Mouse (Mus musculus) heart, embryonic 10.5 days (tissue): ENCODE results near the gene Parm1. TPM values are rescaled to one million over a fixed set of nuclear protein-coding genes. Genes with fewer than 3 reads are reported as not detected.

Experiments used
- DNase-seq: peaks from one replicate; pipeline ENCODE4 v3.0.0-alpha.2; 2017; ENCODE audit warnings: low spot score
- H3K27ac ChIP-seq: fragments of 300-500 bp; sonication (generic); 2 replicates; pipeline ENCODE4 v1.5.1; 2016; ENCODE audit warnings: mild to moderate bottlenecking
- H3K27me3 ChIP-seq: fragments of 300-500 bp; sonication (generic); 2 replicates; pipeline ENCODE4 v1.6.1; 2016; ENCODE audit warnings: mild to moderate bottlenecking; ENCODE audit not compliant: poor library complexity, insufficient read depth, severe bottlenecking
- H3K36me3 ChIP-seq: fragments of 300-500 bp; sonication (generic); 2 replicates; pipeline ENCODE4 v1.6.1; 2016; ENCODE audit warnings: mild to moderate bottlenecking, moderate library complexity
- H3K4me1 ChIP-seq: fragments of 300-500 bp; sonication (generic); 2 replicates; pipeline ENCODE4 v1.6.1; 2016; ENCODE audit warnings: mild to moderate bottlenecking
- H3K4me3 ChIP-seq: fragments of 300-500 bp; sonication (generic); 2 replicates; pipeline ENCODE4 v1.5.1; 2016; ENCODE audit warnings: mild to moderate bottlenecking, moderate library complexity
- H3K9me3 ChIP-seq: fragments of 300-500 bp; sonication (generic); 2 replicates; pipeline ENCODE4 v1.6.1; 2016; ENCODE audit warnings: mild to moderate bottlenecking, moderate library complexity
- WGBS: fragments of 180-500 bp; shearing (Covaris S2); methylation state at CpG from one replicate; pipeline ENCODE4 v1.1.7; 2016; 5-methylcytosine and 5-hydroxymethylcytosine counted together
- polyA plus RNA-seq: library from polyadenylated mRNA; unstranded; fragments of >200 nt; fragmentation: Nextera tagmentation; extraction: Ambion mirVana; gene quantifications from 2 replicates; pipeline ENCODE4 v1.2.1, GENCODE M21; 2016

The Parm1 gene
- 22.8 and 24.5 TPM in 2 replicates for polyA plus RNA-seq

DNA sequence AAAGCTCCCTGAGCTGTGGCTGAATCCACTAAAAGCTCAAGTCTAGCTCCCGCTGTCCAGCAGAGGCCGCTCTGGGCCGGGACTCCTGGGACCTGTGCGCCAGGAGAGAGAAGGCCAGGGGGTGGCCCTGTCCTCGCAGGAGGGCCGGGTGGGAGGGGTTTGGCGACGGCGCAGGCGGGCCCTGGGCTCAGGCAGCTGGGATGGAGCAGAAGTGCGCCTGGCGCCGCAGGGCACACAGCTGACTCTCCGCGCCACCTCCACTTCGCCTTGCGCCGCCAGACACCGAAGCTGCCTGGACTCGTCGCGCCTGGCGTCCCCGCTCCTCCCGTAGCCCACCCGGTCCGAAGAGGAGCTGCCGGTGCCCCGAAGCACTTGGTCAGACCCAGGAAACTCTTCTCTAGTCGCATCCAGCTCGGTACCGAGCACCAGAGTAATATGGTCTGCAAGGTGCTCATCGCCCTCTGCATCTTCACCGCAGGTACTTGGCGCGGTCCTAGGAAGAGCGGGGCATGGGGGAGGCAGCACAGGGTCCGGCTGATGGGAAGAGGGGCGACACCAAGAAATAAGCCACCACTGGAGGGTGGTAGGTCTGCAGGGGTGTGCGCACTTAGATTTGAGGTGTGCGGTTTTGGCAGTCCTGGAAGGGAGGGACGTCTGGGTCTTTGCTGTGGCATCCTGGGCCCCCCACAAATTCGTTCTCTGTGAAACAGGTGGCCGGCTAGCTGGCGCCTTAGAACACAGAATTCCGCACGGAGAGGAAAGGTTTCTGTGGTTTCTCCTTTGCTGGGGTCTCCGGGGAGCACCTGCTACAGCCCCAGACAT, at the start of gene Parm1:
Gene Parm1, plus strand, starts transcription at position 136 of the 822 bp plus-strand sequence.
- H3K4me1 ChIP-seq: peaks cover 28% of the 10 kb centered on the region
- no peaks in the 10 kb centered on the region for H3K36me3 ChIP-seq
- under 1% methylated on average over 48 of the region's 48 CpGs for WGBS
- peak within 1 kb of the TSS; percentile 69 for H3K27ac ChIP-seq
- DNase-seq: peak; percentile 94
- H3K27me3 ChIP-seq: no peaks in the 10 kb centered on the region
- no peaks in the 10 kb centered on the region for H3K9me3 ChIP-seq
- H3K4me3 ChIP-seq: peak within 1 kb of the TSS; percentile 71

GRCm38 (mm10) chr5:91475241-91475640, 42.2 kb upstream of the Parm1 start:
- Histone ChIP-seq H3K27ac (no peak overlapping the region), H3K36me3 (no peaks in the 10 kb centered on the region), H3K4me3 (no peak overlapping the region), H3K9me3 (no peaks in the 10 kb centered on the region), H3K4me1 (no peaks in the 10 kb centered on the region), H3K27me3 (no peaks in the 10 kb centered on the region)
- 93% methylated on average over 7 of the region's 7 CpGs for whole genome bisulfite sequencing
- DNase-seq: no peak

DNA sequence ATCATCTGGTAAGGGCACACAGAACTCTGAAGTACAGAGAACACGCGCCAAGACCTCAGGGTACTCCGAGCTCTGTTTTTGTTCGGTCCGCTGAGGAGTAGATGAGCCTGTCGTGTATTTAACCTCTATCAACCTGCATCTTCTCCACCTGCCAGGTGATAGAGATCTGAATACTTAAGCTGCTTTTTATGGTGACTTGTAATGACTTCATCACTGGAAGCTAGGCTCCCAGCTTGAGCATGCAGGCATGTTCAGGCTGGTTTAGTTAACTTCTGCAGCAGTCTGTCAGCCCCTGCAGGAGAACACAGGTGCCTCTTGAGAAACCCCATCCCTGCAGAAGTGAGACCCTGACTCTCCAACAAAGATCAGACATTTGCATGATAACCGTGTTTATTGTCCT, 40.6 kb upstream of the Parm1 start:
- DNase-seq: no peak
- Histone ChIP-seq H3K4me1 (no peaks in the 10 kb centered on the region), H3K36me3 (no peaks in the 10 kb centered on the region), H3K9me3 (no peaks in the 10 kb centered on the region), H3K27ac (no peak overlapping the region), H3K27me3 (no peaks in the 10 kb centered on the region), H3K4me3 (no peak overlapping the region)
- WGBS: 78% methylated on average over 7 of the region's 7 CpGs

DNA sequence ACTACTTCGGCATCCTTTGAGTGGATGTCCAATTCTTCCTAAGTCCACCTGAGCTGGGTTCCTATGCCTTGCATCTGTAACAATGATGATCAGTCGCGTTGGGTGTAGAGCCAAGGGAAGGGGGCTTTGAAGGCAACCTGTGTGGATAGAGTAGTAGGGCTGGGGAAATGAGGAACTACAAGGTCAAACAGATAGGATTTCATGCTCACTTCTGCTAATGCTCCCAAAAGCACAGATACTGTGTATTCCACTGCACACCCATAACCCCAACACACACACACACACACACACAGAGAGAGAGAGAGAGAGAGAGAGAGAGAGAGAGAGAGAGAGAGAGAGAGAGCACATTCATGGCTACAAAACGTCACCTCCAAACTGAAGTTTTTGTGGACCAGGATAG, 38.7 kb upstream of the Parm1 start:
- H3K27ac ChIP-seq: no peak overlapping the region

DNA sequence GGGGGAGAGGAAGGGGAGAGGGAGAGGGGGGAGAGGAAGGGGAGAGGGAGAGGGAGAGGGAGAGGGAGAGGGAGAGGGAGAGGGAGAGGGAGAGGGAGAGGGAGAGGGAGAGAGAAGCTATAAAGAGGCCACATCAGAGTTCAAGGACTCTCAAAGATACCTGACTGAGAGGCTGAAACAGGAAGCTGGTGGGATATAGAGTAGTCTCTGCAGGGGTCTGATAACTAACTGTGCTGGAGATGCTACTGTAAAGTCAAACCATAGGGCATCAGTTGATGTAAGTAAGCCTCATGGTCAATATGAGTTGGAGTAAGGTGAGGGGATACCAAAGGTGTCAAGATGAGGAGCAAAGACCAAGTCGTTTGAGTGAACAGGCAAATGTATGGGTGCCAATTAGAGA, 37.3 kb upstream of the Parm1 start:
- no peak for DNase-seq
- H3K4me3 ChIP-seq: no peak overlapping the region
- no peak overlapping the region for H3K27ac ChIP-seq
- WGBS: 71% methylated on average over 1 of the region's 1 CpGs
- no peaks in the 10 kb centered on the region for H3K9me3 ChIP-seq
- no peaks in the 10 kb centered on the region for H3K27me3 ChIP-seq
- H3K4me1 ChIP-seq: no peaks in the 10 kb centered on the region
- no peaks in the 10 kb centered on the region for H3K36me3 ChIP-seq

More for the DNA sequence above, 38.7 kb upstream of the Parm1 start:
- Histone ChIP-seq H3K4me3 (no peak overlapping the region), H3K27me3 (no peaks in the 10 kb centered on the region), H3K4me1 (no peaks in the 10 kb centered on the region), H3K36me3 (no peaks in the 10 kb centered on the region), H3K9me3 (no peaks in the 10 kb centered on the region)
- WGBS: 85% methylated on average over 4 of the region's 4 CpGs
- DNase-seq: no peak

DNA sequence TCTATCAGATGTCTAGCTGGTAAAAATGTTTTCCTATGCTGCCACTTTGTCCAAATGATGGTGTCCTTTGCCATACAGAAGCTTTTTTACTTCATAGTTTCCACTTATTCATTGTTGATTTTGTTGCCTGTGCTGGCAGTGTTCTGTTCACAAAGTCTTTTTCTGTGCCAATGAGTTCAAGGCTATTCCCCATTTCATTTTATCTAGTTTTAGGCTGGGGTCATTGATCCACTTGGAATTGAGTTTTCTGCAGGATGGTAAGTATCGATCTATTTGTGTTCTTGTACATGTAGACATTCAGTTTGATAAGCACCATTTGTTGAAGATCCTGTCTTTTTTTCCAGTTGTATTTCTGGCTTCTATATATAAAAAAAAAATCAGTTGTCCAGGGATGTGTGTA, 33.1 kb upstream of the Parm1 start:
- DNase-seq: no peak
- H3K4me3 ChIP-seq: no peak overlapping the region
- WGBS: 94% methylated on average over 1 of the region's 1 CpGs
- H3K27ac ChIP-seq: no peak overlapping the region
- H3K9me3 ChIP-seq: no peaks in the 10 kb centered on the region
- H3K27me3 ChIP-seq: no peaks in the 10 kb centered on the region
- no peaks in the 10 kb centered on the region for H3K4me1 ChIP-seq
- no peaks in the 10 kb centered on the region for H3K36me3 ChIP-seq

DNA sequence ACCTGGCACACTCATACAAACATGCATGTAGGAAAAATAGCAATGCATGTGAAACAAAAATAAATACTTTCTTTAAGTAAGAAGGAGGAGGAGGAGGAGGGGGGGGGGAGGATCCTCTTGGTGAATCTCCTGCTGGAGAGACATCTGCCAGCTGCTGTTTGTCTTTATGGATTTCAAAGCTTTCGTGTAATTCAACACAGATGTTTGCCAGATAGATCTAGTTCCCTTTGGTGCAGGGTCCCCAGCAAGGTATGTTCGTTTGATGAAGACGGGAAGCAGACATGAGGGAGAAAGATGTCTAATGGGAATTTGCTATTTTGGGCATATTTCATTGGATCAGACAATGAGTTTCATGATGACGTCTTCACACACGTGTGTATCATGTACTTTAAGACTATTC, 23.0 kb upstream of the Parm1 start:
- Histone ChIP-seq H3K9me3 (no peaks in the 10 kb centered on the region), H3K27me3 (no peaks in the 10 kb centered on the region), H3K27ac (no peak overlapping the region), H3K36me3 (no peaks in the 10 kb centered on the region), H3K4me3 (no peak overlapping the region), H3K4me1 (no peaks in the 10 kb centered on the region)
- WGBS: 70% methylated on average over 5 of the region's 5 CpGs
- DNase-seq: no peak

GRCm38 (mm10) chr5:91501361-91501760, 16.1 kb upstream of the Parm1 start:
- H3K4me1 ChIP-seq: no peaks in the 10 kb centered on the region
- no peak overlapping the region for H3K4me3 ChIP-seq
- H3K36me3 ChIP-seq: no peaks in the 10 kb centered on the region
- H3K9me3 ChIP-seq: 0 out of 2 replicates have a peak, but pooled peaks cover under 1% of the 10 kb centered on the region
- whole genome bisulfite sequencing: 62% methylated on average over 1 of the region's 1 CpGs
- no peak for DNase-seq
- no peak overlapping the region for H3K27ac ChIP-seq
- H3K27me3 ChIP-seq: no peaks in the 10 kb centered on the region

DNA sequence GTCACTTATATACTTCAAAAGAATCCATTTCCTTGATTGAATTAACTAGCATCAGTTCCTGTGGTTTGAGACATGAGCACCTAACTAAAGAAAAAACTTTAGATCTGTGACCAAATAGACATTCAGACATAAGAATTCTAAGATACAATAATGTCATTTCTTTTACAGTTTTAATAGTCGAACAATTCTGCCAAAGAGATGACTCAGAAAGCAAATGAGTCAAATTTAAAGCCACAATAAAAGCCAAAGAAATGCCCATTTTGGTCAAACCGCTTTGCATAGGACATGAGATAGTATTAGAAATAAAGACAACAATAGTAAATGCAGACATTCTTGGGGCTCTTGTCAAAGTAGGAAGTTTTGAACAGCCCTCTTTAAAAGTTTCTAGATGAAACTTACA, 15.0 kb upstream of the Parm1 start:
- H3K9me3 ChIP-seq: peaks cover 3% of the 10 kb centered on the region; the same call in 1 of the 2 replicates
- no peak overlapping the region for H3K27ac ChIP-seq
- no peak for DNase-seq
- 80% methylated on average over 2 of the region's 2 CpGs for WGBS
- H3K36me3 ChIP-seq: no peaks in the 10 kb centered on the region
- no peaks in the 10 kb centered on the region for H3K4me1 ChIP-seq
- no peak overlapping the region for H3K4me3 ChIP-seq
- H3K27me3 ChIP-seq: no peaks in the 10 kb centered on the region

GRCm38 (mm10) chr5:91504320-91504922, 13.0 kb upstream of the Parm1 start:
- H3K36me3 ChIP-seq: no peaks in the 10 kb centered on the region

DNA sequence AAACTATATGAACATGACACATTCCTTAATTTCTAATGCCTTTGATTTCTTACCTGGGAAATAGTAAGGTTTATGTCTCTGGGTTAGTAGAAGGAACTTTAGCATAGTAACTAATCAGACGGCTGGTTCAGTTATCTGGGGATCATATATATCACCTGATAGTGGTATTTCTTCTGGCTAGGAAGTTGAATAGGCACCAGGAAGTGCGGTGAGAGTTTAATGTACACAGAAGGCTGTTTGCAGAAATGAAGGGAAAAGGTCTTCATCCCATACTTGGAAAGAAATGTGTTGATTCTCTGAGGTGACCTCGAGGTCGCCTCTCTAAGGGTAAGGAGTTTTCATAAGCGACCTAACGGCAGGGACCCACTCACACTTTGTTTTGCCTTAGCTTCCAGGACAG, 338 bp upstream of the Parm1 start:
- H3K9me3 ChIP-seq: no peaks in the 10 kb centered on the region
- peaks cover 25% of the 10 kb centered on the region for H3K4me1 ChIP-seq
- no peaks in the 10 kb centered on the region for H3K36me3 ChIP-seq
- H3K27me3 ChIP-seq: no peaks in the 10 kb centered on the region
- 22% methylated on average over 6 of the region's 6 CpGs for WGBS
- H3K27ac ChIP-seq: no peak overlapping the region
- no peak for DNase-seq
- H3K4me3 ChIP-seq: peak overlapping the region; percentile 71

More at GRCm38 (mm10) chr5:91504320-91504922, 13.0 kb upstream of the Parm1 start:
- Histone ChIP-seq H3K4me1 (no peaks in the 10 kb centered on the region), H3K4me3 (no peak overlapping the region), H3K9me3 (peaks cover 3% of the 10 kb centered on the region; the same call in 1 of the 2 replicates), H3K27me3 (no peaks in the 10 kb centered on the region), H3K27ac (no peak overlapping the region)
- 40% methylated on average over 5 of the region's 5 CpGs for WGBS
- DNase-seq: no peak

- peaks cover 28% of the 10 kb centered on the region for H3K4me1 ChIP-seq
- H3K9me3 ChIP-seq: no peaks in the 10 kb centered on the region
- DNase-seq: no peak
- H3K36me3 ChIP-seq: no peaks in the 10 kb centered on the region
- H3K27ac ChIP-seq: peak overlapping the region; percentile 69
- no peaks in the 10 kb centered on the region for H3K27me3 ChIP-seq
- peak overlapping the region; percentile 71 for H3K4me3 ChIP-seq
- WGBS: 2% methylated on average over 16 of the region's 16 CpGs
Observed at GRCm38 (mm10) chr5:91518302-91518790, 931 bp downstream of the Parm1 start.

GRCm38 (mm10) chr5:91518946-91519345, 1.5 kb downstream of the Parm1 start:
- H3K4me1 ChIP-seq: peaks cover 28% of the 10 kb centered on the region
- H3K4me3 ChIP-seq: peak overlapping the region; percentile 71
- H3K27me3 ChIP-seq: no peaks in the 10 kb centered on the region
- no peaks in the 10 kb centered on the region for H3K9me3 ChIP-seq
- 12% methylated on average over 7 of the region's 7 CpGs for WGBS
- H3K36me3 ChIP-seq: no peaks in the 10 kb centered on the region
- peak overlapping the region; percentile 69 for H3K27ac ChIP-seq
- no peak for DNase-seq
